Mouse (Mus musculus) lung, postnatal 10 days (tissue): ENCODE measurements around the gene Ptprm.

ENCODE experiments used
- DNase-seq: peaks from one replicate; pipeline ENCODE4 v3.0.0; 2021

Gene Ptprm

DNA sequence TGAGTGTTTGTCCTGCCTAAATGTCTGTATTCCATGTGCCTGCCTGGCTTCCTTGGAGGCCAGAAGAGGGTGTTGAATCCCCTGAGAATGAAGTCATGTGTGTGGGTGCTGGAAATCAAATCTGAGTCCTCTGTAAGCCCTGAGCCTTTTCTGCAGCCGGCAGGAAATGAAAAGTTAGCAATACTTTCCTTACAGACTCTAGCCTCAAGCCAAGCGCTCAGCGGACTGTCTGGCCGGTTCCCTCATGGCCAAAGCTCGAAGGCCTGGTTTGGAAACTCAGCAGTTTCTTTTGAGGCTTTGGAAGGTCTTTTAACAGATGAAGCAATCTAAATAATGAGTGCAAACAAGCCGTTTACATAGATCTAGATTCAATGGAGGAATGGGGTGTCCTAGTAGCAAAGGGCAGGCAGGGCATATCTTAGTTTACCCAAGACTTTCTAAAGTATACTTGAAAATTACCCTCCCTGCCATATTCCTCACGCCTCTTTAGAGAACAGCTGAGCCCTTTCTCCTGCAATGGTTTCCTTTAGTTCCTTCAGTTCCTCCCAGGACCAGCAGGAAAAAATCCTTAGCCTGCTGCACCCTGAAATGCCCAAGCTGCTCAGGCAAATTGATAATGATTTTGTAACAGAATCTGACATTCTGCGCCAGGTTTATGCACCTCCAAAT is 144.4 kb downstream of the Ptprm start:
- DNase-seq = peak; percentile 13

DNA sequence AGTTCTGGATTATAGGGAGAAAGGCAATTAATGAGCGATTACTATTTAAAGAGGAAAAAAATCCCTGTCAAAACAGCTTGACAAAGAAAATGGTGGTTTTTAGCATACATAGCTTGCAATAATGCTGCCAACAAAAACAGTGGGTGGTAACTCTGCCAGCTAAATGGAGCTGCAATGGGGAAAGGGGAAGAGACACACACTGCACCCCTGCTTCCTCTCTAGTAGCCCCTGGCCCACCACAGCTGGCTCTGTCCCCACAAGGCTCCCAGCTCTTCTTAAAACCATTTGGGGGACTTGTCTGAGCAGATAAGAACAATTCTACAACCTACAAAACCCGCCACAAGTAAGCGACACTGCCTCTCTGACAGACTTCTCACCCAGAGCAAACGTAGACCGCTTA is 145.7 kb downstream of the Ptprm start:
- DNase-seq = no peak

DNA sequence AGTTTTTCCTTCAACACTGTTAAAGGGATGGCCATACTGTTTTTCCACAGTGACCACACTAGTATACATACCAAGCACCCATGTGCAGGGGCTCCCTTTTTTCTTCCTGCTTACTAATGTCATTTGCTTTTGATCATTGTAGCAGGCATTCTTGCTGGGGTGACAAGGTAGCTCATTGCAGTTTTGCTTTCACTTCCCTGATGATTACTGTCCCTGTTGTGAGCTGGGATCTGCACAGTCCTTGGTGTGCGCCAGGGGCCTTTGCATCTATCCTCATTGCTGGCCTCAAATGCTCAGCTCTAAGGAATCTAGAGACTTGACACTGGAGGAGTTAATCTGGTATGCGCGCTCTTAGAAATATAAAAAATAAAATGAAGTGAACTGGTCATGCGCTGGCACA is 147.3 kb downstream of the Ptprm start:
- DNase-seq = no peak

DNA sequence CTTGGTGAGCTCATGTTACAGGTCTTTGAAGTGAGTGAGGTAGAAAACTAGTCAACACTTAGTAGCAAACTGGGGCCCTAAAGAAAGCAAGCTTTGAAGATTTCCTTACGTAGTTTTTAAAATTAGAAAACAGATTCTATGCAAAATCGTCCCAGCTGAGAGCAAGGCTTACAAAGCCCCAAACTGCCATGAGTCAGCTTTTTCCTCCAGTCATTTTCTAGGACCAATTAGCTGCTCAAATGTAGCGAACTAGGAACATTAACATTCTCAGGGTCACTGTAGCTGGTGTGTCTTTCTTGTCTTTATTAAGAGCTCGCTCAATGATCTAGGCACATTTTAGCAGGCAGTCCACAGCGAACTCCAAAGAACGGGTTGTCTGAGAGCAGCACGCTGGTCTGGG is 153.1 kb downstream of the Ptprm start:
- DNase-seq = no peak

DNA sequence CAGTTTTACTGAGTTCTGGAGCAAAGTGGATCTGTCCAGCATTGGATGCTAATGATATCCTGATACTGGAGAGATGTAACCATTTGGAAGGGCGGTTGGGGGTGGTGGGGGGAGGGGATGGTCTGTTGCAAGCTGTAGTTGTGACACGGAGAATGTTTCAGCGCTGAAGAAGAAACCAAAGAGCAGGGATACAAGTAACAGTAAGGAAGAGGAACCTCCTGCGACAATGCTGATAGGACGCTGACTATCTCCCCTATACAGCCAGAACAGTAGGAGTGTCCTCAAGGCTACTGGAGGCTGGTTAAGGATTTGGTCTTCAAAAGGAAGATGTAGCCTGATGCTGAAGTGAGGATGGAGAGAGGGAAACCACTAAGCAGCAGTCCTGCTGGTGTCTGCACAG is 160.5 kb downstream of the Ptprm start:
- DNase-seq = no peak

DNA sequence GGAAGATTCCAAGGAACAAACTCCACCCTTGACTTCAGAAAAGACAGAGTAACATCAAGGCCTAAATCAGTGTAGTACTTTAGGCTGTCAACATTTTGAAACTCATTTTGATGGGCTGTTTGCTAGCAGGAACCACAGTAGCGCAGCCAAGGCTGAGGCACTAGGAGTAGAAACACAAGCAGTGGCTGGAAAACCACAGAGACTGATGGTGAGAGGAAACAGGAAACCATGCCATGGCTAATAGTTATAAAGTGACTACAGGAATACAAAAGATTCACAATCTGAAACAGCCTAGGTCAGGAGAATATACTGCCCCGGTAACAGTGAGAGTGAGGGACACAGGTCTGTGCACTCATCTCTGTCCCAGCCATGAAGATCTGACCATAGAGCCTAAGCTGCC is 165.7 kb downstream of the Ptprm start:
- DNase-seq = no peak

DNA sequence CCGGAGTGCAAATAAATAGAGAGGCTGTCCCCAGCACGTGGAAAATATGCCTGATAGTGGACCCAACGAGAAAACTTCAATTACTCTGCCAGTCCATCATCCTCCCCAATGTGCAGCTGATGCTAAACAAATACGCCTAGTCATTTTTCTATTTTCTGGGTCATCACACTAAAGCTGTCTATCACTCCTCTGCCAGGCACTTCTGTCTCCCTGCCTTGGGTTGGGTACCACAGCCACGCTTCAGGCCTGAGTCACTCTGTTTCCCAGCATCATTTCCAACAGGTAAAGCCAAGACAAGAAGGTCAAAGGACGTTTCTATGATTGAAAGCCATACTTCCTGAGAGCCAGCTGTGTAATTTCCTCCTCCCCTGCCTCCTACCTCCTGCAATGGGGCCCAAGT is 167.4 kb downstream of the Ptprm start:
- no peak for DNase-seq

DNA sequence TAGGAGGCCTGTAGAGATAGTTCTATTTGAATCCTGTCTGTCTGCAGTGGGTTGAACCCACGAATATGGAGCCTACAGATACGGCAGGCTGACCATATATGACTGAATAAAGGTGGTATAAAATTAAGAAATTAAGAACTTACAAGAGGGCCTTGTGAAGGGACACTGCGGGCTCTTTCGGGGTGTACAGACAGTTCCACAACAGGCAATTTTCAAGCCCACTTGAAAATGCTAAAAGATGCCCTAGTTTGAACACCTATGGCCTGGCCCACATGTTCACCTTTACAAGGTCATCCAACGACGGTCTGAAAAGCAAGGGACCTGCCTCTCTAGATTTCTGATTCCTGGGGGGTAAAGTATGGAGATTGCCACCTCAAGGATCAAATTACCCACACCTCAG is 168.3 kb downstream of the Ptprm start:
- DNase-seq = no peak

DNA sequence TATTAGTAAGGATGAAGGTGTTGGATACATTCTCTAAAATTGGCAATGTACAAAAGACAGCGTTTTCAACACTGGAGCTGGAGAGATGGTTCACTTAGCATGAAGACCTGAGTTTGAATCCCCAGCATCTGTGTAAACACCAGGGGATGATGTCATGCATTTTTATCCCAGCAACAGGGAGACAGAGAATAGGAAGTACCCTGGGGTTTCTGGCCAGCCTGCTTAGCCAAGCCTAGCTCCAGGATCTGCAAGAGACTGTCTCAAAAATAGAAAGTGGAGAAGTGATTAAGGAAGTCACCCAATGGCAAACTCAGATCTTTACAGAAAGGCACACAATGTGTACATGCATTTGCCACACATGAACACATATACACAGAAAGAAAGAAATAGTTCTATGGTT is 174.8 kb downstream of the Ptprm start:
- no peak for DNase-seq

DNA sequence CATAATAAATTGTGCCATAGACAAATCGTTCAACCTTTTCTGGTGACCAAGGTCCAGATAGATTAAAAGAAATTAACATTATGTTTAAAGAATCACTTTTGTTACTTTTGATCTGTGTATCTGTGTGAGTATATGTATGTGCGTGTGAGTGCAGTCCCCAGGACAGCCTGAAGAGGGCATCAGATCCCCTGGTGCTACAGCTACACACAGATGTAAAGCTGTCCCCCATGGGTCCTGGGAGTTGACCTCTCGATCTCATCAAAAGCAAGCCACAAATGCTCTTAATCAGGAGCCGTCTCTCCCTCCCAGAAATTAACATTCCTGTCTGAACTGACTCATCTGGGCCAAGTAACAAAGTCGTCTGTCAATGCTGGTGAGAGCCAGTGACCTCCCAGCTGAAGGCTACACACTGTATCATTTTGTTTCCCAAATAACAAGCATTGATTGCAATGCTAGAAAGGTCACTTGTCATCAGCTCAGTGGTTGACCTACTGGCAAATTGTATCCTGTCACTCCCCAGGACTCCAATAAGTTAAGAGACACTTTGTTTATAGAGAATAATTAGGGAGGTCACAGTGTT is 175.5 kb downstream of the Ptprm start:
- DNase-seq = no peak

DNA sequence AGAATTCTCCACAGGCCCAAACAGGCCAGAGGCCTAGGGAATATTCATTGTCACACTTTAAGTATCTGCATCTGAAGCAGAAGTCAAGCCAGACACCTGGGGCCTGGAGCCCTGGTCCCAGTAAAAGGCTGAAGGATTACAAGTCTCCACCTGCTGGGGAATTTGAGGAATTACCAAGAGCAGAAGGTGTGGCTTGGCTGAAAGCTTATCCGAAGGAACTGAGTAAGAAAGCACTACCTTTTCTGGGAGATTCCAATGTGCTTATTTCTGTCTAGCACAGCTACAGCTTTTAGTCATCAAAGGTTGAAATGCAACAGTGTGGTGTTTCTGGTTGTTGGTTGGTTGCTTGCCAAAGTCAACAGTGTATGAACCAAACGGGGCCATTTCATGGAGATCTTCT is 178.4 kb downstream of the Ptprm start:
- peak; percentile 59 for DNase-seq

DNA sequence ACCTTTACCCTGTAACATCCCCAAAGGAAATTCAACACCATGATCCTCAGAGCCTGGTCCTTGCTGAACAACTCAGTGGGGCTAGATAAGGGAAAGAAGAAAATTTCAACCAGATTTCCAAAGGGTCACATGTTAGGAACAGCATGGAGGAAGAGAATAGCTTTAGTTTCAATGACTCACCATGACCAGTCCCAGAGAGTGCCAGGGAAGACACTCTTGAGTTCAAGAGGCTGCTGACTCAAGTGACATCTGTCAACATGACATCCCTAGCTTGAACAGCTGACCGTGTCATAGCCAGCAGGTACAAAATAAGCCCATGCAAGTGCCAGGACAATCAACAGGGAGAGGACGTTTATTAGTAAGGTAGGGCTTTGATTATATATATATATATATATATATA is 182.9 kb downstream of the Ptprm start:
- DNase-seq = no peak

DNA sequence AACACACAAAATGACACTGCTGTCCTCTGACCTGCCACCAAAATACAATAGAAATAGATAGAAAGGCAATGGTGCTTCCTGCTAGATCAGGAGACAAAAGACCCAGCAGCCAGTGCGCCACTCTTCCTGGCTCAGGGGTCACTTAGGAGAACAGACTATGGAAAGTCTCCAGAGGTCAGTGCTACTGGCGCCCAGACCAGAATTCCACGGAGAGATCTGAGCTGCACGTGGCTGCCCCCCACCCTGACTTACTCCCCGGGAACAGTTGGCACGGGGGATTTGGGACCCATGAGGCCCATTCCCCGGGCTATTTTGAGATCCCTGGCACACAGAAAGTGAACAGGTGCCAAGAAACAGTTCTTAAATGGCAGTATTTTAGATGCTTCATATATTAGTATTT is 183.6 kb downstream of the Ptprm start:
- no peak for DNase-seq

DNA sequence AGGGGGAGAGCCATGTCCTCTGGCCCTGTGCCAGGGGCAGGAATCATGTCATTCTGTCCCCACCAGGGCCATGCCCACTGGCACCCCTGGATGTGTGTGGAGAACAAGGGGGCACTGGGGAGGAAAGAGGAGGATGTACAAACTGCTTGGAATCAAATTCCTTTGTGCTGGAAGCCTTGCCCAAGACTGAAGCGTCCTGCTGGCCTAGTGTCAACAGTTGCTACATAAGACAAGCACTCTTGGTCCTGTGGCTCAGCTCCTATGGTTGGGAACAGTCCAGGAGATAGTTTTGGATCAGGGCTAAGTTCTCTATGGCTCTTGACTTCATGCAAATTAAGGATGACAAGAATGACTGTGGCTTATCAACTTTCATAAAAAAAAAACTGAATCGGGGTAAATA is 188.4 kb downstream of the Ptprm start:
- peak; percentile 47 for DNase-seq

DNA sequence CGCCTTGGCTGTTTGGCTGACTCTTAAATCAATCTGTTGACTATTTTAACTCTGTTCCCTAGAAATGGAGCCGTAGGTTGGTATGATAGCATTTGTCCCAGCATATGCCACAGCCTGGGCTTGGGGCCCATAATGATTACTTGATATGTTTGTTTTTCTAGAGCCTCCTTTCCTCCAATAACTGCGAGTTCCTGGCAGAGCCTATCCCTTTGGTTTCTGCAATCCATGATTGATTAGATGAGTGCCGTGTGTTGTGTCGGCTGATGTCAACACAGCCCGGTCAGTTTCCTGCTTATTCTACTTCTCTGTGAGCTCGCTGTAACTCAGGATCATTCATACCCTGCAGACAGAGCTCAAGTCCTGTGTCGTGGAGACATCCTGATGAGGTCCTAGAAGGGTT is 194.6 kb downstream of the Ptprm start:
- peak; percentile 38 for DNase-seq

DNA sequence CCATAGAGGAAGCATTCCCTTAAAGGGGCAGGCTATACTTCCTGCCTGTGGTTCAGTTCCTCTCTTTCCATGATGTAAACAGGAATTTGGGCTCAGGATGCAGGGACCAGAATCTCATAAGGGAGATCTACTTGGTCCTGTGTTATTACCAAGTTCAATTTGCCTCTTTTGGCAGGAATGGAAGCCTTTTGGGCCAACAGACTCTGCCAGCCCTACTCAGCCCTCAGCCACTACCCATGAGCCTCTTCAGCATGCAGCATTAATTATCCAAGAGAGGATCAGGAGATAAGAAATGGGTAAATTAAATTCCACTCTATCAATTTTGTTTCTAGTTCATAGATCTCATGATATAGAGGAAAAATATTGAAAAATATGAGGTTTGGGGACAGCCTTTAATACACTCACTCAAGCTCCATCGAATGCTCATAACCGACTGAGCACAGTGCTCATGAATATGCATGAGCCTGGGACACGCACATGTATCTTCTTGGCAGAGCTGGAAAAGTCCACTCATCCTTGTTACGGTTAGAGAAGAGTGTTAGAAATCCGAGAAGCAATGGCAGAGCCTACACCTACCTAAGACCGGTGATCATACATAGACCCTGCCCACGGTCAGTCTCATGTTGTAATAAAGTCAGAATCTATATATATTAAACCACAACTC is 197.0 kb downstream of the Ptprm start:
- no peak for DNase-seq

DNA sequence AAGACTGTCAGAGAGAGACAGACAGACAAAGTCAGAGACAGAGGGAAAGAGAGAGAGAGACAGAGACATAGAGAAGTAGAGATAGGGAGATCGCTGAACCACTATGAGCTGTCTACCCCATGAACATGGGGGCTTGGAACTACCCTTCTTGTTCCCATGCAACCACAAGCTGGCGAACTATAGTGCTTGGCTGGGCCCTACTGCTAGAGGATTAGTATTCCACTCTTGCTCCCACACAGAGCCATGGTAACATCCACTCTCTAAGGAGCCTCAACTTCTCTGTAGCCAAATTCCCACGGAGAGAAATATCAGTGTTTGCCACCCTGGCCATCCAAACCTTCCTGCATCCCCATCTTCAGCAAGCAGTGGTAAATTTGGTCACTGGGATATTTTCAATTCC is 202.0 kb downstream of the Ptprm start:
- no peak for DNase-seq

DNA sequence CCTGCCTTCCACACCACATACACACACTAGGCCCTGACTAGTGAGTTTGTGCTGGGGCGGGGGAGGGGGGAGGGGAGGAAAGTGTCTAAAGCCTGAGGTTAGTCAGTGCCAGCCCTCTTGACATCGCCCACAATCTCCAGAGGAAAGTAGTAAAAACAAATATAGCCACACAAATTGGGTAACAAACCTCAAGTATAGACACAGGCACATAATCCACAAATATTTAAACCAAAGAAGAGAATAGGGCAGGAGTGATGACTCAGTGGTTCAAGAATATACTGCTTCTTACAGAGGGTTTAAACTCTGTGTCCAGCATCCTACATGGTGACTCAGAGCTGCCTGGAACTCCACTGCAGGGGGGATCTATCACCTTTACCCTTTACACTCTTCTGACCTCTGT is 203.8 kb downstream of the Ptprm start:
- DNase-seq = no peak

DNA sequence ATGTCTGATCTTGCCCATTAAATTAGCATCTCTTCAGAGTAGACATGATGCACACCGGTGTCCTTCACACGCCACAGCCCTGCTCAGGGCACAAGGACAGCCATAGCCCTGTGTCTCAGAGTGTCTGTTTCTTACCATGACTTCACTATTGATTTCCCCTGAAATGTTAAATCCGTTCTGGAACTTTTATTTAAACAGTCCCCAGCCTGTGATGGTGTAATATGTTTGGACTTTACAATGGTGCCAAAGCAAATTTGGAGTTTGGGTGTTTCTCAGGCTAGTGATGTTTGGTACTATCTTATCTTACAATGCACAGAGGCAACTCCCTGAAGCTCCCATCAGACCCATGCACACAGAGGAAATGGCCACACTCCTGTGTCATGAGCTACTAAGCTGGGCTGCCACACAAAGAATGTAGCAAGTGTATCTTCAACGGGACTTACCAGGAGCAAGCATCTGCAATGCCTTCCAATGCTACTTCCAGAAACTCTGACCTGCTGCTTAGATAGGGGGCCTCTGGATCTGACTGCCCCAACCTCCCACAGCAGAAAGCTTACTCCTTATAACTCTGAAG is 212.0 kb downstream of the Ptprm start:
- no peak for DNase-seq

DNA sequence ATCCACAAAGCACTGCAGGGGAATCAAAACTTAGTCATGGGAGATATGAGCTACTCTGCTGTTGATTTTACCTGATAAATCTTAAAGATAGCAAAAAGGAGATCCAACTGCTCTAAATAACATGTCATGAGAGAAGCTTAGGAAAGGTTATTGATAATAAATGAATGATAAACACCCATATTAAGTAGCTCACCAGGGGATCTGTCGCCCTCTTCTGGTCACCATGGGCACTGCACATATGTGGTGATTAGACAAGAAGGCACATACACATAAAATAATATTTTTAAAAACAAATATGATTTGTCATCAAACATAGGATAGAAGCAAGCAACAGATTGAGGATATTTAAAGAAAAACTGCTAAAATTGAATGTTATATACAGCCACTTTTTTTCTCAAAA is 213.8 kb downstream of the Ptprm start:
- DNase-seq = peak; percentile 36

DNA sequence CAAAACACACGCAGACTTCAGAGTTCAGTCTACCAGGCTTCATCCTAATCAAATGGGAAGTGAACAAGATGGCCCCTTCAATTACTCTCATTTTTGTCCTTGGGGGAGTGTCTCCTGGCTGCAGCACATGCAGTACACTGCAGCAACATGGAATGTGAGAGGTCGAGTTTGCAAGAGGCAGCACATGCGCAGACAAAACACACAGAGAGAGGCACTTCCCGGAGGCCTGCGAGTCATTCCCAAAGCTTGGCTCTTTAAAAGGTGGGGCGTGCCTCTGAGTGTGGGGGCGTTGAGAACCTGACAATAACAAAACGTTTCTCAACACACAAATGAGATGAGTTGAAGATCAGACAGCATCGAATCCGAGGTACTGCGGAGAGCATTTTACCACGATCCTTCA is 215.3 kb downstream of the Ptprm start:
- DNase-seq = no peak

DNA sequence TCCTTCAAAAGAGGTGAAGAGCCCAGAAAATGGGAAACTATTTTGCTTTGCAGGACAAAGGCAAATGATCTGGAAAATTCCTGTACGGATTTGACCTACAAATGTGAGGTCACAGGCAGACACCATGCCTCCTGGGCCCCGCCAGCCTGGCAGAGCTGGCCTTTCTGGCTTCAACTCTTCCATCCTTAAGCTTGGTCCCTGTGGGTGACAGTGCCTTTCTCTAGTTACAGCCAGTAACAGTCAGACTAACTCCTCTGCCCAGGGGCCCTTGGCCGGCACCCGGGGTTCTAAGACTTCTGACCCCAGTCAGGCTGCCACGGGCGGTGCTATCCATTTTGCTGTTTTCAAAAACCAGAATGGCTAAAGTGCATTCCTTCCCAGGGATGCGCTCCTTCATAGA is 217.4 kb downstream of the Ptprm start:
- no peak for DNase-seq

DNA sequence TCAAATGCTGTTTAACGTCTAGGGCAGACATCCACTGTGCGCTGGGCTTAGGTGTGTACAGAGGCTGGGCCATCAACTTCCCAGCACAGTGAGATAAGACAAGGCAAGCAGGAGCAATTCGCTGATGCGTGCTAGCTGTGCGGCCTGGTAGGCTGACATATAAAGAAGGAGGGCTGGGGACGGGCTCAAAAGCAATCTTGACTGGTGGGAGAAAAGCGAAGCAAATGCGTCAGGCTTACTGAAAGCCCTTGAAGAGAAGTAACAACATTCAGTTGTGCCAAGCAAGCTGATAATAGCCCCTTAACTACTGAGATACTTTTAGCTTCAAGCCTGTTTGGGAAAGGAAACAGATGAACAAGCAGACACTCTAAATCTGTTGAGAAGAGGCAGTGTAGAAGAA is 217.8 kb downstream of the Ptprm start:
- DNase-seq = no peak

DNA sequence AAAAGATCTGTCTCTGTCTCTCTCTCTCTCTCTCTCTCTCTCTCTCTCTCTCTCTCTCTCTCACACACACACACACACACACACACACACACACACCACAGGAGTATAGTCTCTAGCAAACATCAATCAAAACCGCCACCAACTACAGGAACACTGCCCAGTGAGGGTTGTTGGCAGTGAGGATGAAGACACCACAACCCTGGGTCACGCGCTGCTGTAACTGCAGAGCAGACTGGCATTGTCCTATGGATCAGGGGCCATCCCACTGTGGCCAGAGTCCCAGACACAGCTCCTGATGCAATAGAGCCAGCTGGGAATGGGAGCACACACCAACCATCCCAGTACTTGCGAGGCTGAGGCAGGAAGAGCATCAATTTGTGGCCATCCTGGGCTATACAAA is 220.0 kb downstream of the Ptprm start:
- no peak for DNase-seq
